Mouse (Mus musculus): ENCODE measurements at regions not wholly inside any gene's neighbourhood (a gene's known extent, or its start where the extent isn't known, plus 50 kb on each side); places are given as distances from the start of the nearest gene placed in this dataset.

- no peak overlapping the region for H3K9ac ChIP-seq (ENCODE audit: low read length)
- H3K4me2 ChIP-seq, result no peak overlapping the region
- H3K27ac ChIP-seq (ENCODE audit: low read depth, low read length), result no peak overlapping the region
- no peaks in the 10 kb centered on the region for H3K4me1 ChIP-seq (ENCODE audit: control insufficient read depth, insufficient read depth, low read length)
- no peaks in the 10 kb centered on the region for H3K9me3 ChIP-seq (ENCODE audit: control insufficient read depth, low read length)
- H3K36me3 ChIP-seq (ENCODE audit: control insufficient read depth, insufficient read depth, low read length), result no peaks in the 10 kb centered on the region
- H3K27me3 ChIP-seq (ENCODE audit: control insufficient read depth, insufficient read depth, low read length), result no peaks in the 10 kb centered on the region
- H3K4me3 ChIP-seq (ENCODE audit: low read depth, low read length), result no peak overlapping the region
- no peak for DNase-seq (ENCODE audit: low spot score, missing footprints)
- 66% methylated on average over 4 of the region's 4 CpGs for WGBS
- ATAC-seq (ENCODE audit: low FRiP score), result no peak
Measured at GRCm38 (mm10) chr10:66295628-66296027, 800.3 kb upstream of the Jmjd1c start.

- Histone ChIP-seq H3K9ac (ENCODE audit: low read length) (no peak overlapping the region), H3K36me3 (ENCODE audit: control insufficient read depth, insufficient read depth, low read length) (no peaks in the 10 kb centered on the region), H3K27me3 (ENCODE audit: control insufficient read depth, insufficient read depth, low read length) (no peaks in the 10 kb centered on the region), H3K4me2 (no peak overlapping the region), H3K9me3 (ENCODE audit: control insufficient read depth, low read length) (no peaks in the 10 kb centered on the region), H3K4me3 (ENCODE audit: low read depth, low read length) (no peak overlapping the region), H3K4me1 (ENCODE audit: control insufficient read depth, insufficient read depth, low read length) (no peaks in the 10 kb centered on the region), H3K27ac (ENCODE audit: low read depth, low read length) (no peak overlapping the region)
- ATAC-seq (ENCODE audit: low FRiP score) (no peak), DNase-seq (ENCODE audit: low spot score, missing footprints) (no peak)
- 83% methylated on average over 2 of the region's 2 CpGs for WGBS
Measured at GRCm38 (mm10) chr10:66303235-66303780, 792.6 kb upstream of the Jmjd1c start.

- H3K4me2 ChIP-seq, result no peak overlapping the region
- no peak overlapping the region for H3K27ac ChIP-seq (ENCODE audit: low read depth, low read length)
- no peak overlapping the region for H3K4me3 ChIP-seq (ENCODE audit: low read depth, low read length)
- H3K9me3 ChIP-seq (ENCODE audit: control insufficient read depth, low read length), result no peaks in the 10 kb centered on the region
- no peaks in the 10 kb centered on the region for H3K36me3 ChIP-seq (ENCODE audit: control insufficient read depth, insufficient read depth, low read length)
- H3K9ac ChIP-seq (ENCODE audit: low read length), result no peak overlapping the region
- no peaks in the 10 kb centered on the region for H3K27me3 ChIP-seq (ENCODE audit: control insufficient read depth, insufficient read depth, low read length)
- ATAC-seq (ENCODE audit: low FRiP score) (no peak), DNase-seq (ENCODE audit: low spot score, missing footprints) (no peak)
- no peaks in the 10 kb centered on the region for H3K4me1 ChIP-seq (ENCODE audit: control insufficient read depth, insufficient read depth, low read length)
Measured at GRCm38 (mm10) chr10:66304901-66305300, 791.0 kb upstream of the Jmjd1c start.

- Histone ChIP-seq H3K27ac (ENCODE audit: low read depth, low read length) (no peak overlapping the region), H3K4me3 (ENCODE audit: low read depth, low read length) (no peak overlapping the region), H3K36me3 (ENCODE audit: control insufficient read depth, insufficient read depth, low read length) (no peaks in the 10 kb centered on the region), H3K4me1 (ENCODE audit: control insufficient read depth, insufficient read depth, low read length) (no peaks in the 10 kb centered on the region), H3K9ac (ENCODE audit: low read length) (no peak overlapping the region), H3K27me3 (ENCODE audit: control insufficient read depth, insufficient read depth, low read length) (no peaks in the 10 kb centered on the region), H3K4me2 (no peak overlapping the region), H3K9me3 (ENCODE audit: control insufficient read depth, low read length) (no peaks in the 10 kb centered on the region)
- 55% methylated on average over 3 of the region's 3 CpGs for WGBS
- no peak for DNase-seq (ENCODE audit: low spot score, missing footprints)
- no peak for ATAC-seq (ENCODE audit: low FRiP score)
Measured at GRCm38 (mm10) chr10:66331166-66331565, 764.8 kb upstream of the Jmjd1c start.

GRCm38 (mm10) chr10:66337994-66338393 is 757.9 kb upstream of the Jmjd1c start:
- Histone ChIP-seq H3K36me3 (ENCODE audit: control insufficient read depth, insufficient read depth, low read length) (no peaks in the 10 kb centered on the region), H3K9me3 (ENCODE audit: control insufficient read depth, low read length) (no peaks in the 10 kb centered on the region), H3K9ac (ENCODE audit: low read length) (no peak overlapping the region), H3K4me1 (ENCODE audit: control insufficient read depth, insufficient read depth, low read length) (no peaks in the 10 kb centered on the region), H3K4me2 (no peak overlapping the region), H3K27me3 (ENCODE audit: control insufficient read depth, insufficient read depth, low read length) (no peaks in the 10 kb centered on the region), H3K4me3 (ENCODE audit: low read depth, low read length) (no peak overlapping the region), H3K27ac (ENCODE audit: low read depth, low read length) (no peak overlapping the region)
- 85% methylated on average over 1 of the region's 1 CpGs for WGBS
- DNase-seq (ENCODE audit: low spot score, missing footprints), result no peak
- ATAC-seq (ENCODE audit: low FRiP score), result no peak

- Histone ChIP-seq H3K4me3 (ENCODE audit: low read depth, low read length) (no peak overlapping the region), H3K9ac (ENCODE audit: low read length) (no peak overlapping the region), H3K27me3 (ENCODE audit: control insufficient read depth, insufficient read depth, low read length) (no peaks in the 10 kb centered on the region), H3K4me1 (ENCODE audit: control insufficient read depth, insufficient read depth, low read length) (no peaks in the 10 kb centered on the region), H3K27ac (ENCODE audit: low read depth, low read length) (no peak overlapping the region), H3K4me2 (no peak overlapping the region), H3K36me3 (ENCODE audit: control insufficient read depth, insufficient read depth, low read length) (no peaks in the 10 kb centered on the region), H3K9me3 (ENCODE audit: control insufficient read depth, low read length) (no peaks in the 10 kb centered on the region)
- 0 out of 2 replicates have a peak, but pooled peaks have one; percentile 42 for ATAC-seq (ENCODE audit: low FRiP score)
- WGBS, result 69% methylated on average over 5 of the region's 5 CpGs
- DNase-seq (ENCODE audit: low spot score, missing footprints), result no peak
Measured at GRCm38 (mm10) chr10:66342823-66343350, 753.0 kb upstream of the Jmjd1c start.

GRCm38 (mm10) chr10:66348398-66348797 is 747.5 kb upstream of the Jmjd1c start:
- no peaks in the 10 kb centered on the region for H3K9me3 ChIP-seq (ENCODE audit: control insufficient read depth, low read length)
- no peak for DNase-seq (ENCODE audit: low spot score, missing footprints)
- no peak overlapping the region for H3K27ac ChIP-seq (ENCODE audit: low read depth, low read length)
- 65% methylated on average over 3 of the region's 3 CpGs for WGBS
- H3K4me1 ChIP-seq (ENCODE audit: control insufficient read depth, insufficient read depth, low read length), result no peaks in the 10 kb centered on the region
- H3K36me3 ChIP-seq (ENCODE audit: control insufficient read depth, insufficient read depth, low read length), result no peaks in the 10 kb centered on the region
- H3K4me3 ChIP-seq (ENCODE audit: low read depth, low read length), result no peak overlapping the region
- no peak overlapping the region for H3K9ac ChIP-seq (ENCODE audit: low read length)
- no peaks in the 10 kb centered on the region for H3K27me3 ChIP-seq (ENCODE audit: control insufficient read depth, insufficient read depth, low read length)
- no peak overlapping the region for H3K4me2 ChIP-seq
- no peak for ATAC-seq (ENCODE audit: low FRiP score)

- Histone ChIP-seq H3K4me3 (ENCODE audit: low read depth, low read length) (no peak overlapping the region), H3K27me3 (ENCODE audit: control insufficient read depth, insufficient read depth, low read length) (no peaks in the 10 kb centered on the region), H3K4me2 (no peak overlapping the region), H3K27ac (ENCODE audit: low read depth, low read length) (no peak overlapping the region), H3K9ac (ENCODE audit: low read length) (no peak overlapping the region), H3K36me3 (ENCODE audit: control insufficient read depth, insufficient read depth, low read length) (no peaks in the 10 kb centered on the region), H3K4me1 (ENCODE audit: control insufficient read depth, insufficient read depth, low read length) (no peaks in the 10 kb centered on the region), H3K9me3 (ENCODE audit: control insufficient read depth, low read length) (no peaks in the 10 kb centered on the region)
- DNase-seq (ENCODE audit: low spot score, missing footprints) (no peak), ATAC-seq (ENCODE audit: low FRiP score) (no peak)
- WGBS, result 85% methylated on average over 1 of the region's 1 CpGs
Measured at GRCm38 (mm10) chr10:66351036-66351435, 744.9 kb upstream of the Jmjd1c start.

GRCm38 (mm10) chr10:66354072-66354471 is 741.9 kb upstream of the Jmjd1c start:
- 88% methylated on average over 1 of the region's 1 CpGs for WGBS
- H3K4me3 ChIP-seq (ENCODE audit: low read depth, low read length), result no peak overlapping the region
- no peaks in the 10 kb centered on the region for H3K9me3 ChIP-seq (ENCODE audit: control insufficient read depth, low read length)
- H3K36me3 ChIP-seq (ENCODE audit: control insufficient read depth, insufficient read depth, low read length), result no peaks in the 10 kb centered on the region
- no peak overlapping the region for H3K9ac ChIP-seq (ENCODE audit: low read length)
- DNase-seq (ENCODE audit: low spot score, missing footprints) (no peak), ATAC-seq (ENCODE audit: low FRiP score) (no peak)
- H3K27me3 ChIP-seq (ENCODE audit: control insufficient read depth, insufficient read depth, low read length), result no peaks in the 10 kb centered on the region
- no peaks in the 10 kb centered on the region for H3K4me1 ChIP-seq (ENCODE audit: control insufficient read depth, insufficient read depth, low read length)
- no peak overlapping the region for H3K27ac ChIP-seq (ENCODE audit: low read depth, low read length)
- H3K4me2 ChIP-seq, result no peak overlapping the region
